18 mouse cellular contexts compared by ENCODE assay signal in the genomic region with DNA sequence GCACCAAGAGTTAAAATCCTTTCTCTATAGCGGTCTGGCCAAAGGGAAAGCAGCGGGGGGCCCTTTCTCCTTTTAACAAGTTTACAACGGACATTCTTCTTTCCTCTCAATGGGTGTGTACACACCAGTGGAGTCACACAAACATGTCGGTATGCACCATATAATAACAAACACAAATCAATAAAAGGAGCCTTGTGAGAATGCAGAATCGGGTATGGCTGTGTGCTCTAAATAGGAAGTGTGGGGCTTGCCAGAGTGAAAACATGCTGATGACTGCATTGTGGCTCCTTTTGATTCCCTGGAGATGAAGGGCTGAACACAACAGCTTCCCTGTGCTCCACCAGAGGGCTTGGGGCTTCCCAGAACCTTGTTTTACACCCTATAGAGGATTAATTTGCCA. TPM values are rescaled to one million over a fixed set of nuclear protein-coding genes. Genes with fewer than 3 reads are reported as not detected.
DNase-seq lines count a peak whose midpoint lies in the region; ATAC-seq and TF ChIP-seq lines count a peak whose summit lies in the region.
"Had no signal": no experiment of that assay in that cellular context is flagged by ENCODE, and none has a peak within 500 bp of the region (broad histone marks: within the 10 kb centered on the region; RNA-seq: fewer than 3 reads in every experiment).

No protein-coding gene starts in this region.

- no peak for TF ChIP-seq EP300 in liver, postnatal 0 days (IDR thresholded peaks at IDR 0.05; ENCODE audit: low read depth)

- no peak overlapping the region for H3K9ac ChIP-seq in neural tube, embryonic 11.5 days (ENCODE audit: low read length)
- H3K9ac ChIP-seq in forebrain, embryonic 16.5 days (replicated peaks; ENCODE audit: low read depth, low read length) = no peak overlapping the region
- H3K9ac ChIP-seq in midbrain, embryonic 11.5 days (ENCODE audit: low read length) = no peak overlapping the region
- no peak overlapping the region for H3K9ac ChIP-seq in liver, postnatal 0 days (replicated peaks)
- H3K9ac ChIP-seq: lung, embryonic 15.5 days had no signal

- peaks cover 4% of the 10 kb centered on the region; the same call in 1 of the 2 replicates for H3K36me3 ChIP-seq in neural tube, embryonic 11.5 days (ENCODE audit: control insufficient read depth, insufficient read depth, low read length)
- peaks cover 9% of the 10 kb centered on the region for H3K36me3 ChIP-seq in forebrain, embryonic 16.5 days (ENCODE audit: control insufficient read depth, insufficient read depth)
- no peaks in the 10 kb centered on the region; the same call in 1 of the 2 replicates for H3K36me3 ChIP-seq in midbrain, embryonic 11.5 days (ENCODE audit: control insufficient read depth, insufficient read depth, low read length)
- H3K36me3 ChIP-seq in liver, postnatal 0 days (replicated peaks; ENCODE audit: insufficient read depth, low read length) = peaks cover 20% of the 10 kb centered on the region

- H3K4me1 ChIP-seq in neural tube, embryonic 11.5 days (ENCODE audit: control insufficient read depth, insufficient read depth, low read length) = peaks cover 53% of the 10 kb centered on the region
- peaks cover 68% of the 10 kb centered on the region for H3K4me1 ChIP-seq in forebrain, embryonic 16.5 days (replicated peaks; ENCODE audit: control insufficient read depth, insufficient read depth, low read length)
- H3K4me1 ChIP-seq in midbrain, embryonic 11.5 days (ENCODE audit: control insufficient read depth, insufficient read depth, low read length) = peaks cover 69% of the 10 kb centered on the region
- H3K4me1 ChIP-seq in liver, postnatal 0 days (ENCODE audit: insufficient read depth) = no peaks in the 10 kb centered on the region

- no peak overlapping the region for H3K4me3 ChIP-seq in neural tube, embryonic 11.5 days (ENCODE audit: low read depth, low read length)
- H3K4me3 ChIP-seq in forebrain, embryonic 16.5 days (replicated peaks; ENCODE audit: low read length) = no peak overlapping the region
- H3K4me3 ChIP-seq in midbrain, embryonic 11.5 days (ENCODE audit: low read depth, low read length) = no peak overlapping the region
- H3K4me3 ChIP-seq in liver, postnatal 0 days (ENCODE audit: low read depth, low read length) = no peak overlapping the region
- H3K4me3 ChIP-seq: lung, embryonic 15.5 days had no signal

- peak; percentile 48 for ATAC-seq in neural tube, embryonic 11.5 days (ENCODE audit: insufficient read depth, low FRiP score, low TSS enrichment)
- ATAC-seq in forebrain, embryonic 16.5 days = peak; percentile 48
- ATAC-seq in midbrain, embryonic 11.5 days (ENCODE audit: low FRiP score) = peak; percentile 43
- ATAC-seq in liver, postnatal 0 days = no peak
- ATAC-seq: intestine, postnatal 0 days had no signal

- WGBS in neural tube, embryonic 11.5 days = 2% methylated on average over 5 of the region's 5 CpGs
- WGBS in forebrain, embryonic 16.5 days = 2% methylated on average over 5 of the region's 5 CpGs
- whole genome bisulfite sequencing in midbrain, embryonic 11.5 days = 6% methylated on average over 5 of the region's 5 CpGs
- WGBS in liver, postnatal 0 days (ENCODE audit: insufficient replicate concordance) = 60% methylated on average over 5 of the region's 5 CpGs

- H3K9me3 ChIP-seq in neural tube, embryonic 11.5 days (ENCODE audit: control insufficient read depth, low read length) = no peaks in the 10 kb centered on the region
- no peaks in the 10 kb centered on the region for H3K9me3 ChIP-seq in forebrain, embryonic 16.5 days (ENCODE audit: control insufficient read depth, low read length)
- no peaks in the 10 kb centered on the region for H3K9me3 ChIP-seq in midbrain, embryonic 11.5 days (ENCODE audit: control insufficient read depth, low read length)
- H3K9me3 ChIP-seq in liver, postnatal 0 days (ENCODE audit: low read length) = no peaks in the 10 kb centered on the region
- H3K9me3 ChIP-seq: lung, embryonic 15.5 days had no signal

- peak overlapping the region; percentile 93 for H3K27ac ChIP-seq in neural tube, embryonic 11.5 days (ENCODE audit: low read depth, low read length)
- peak overlapping the region; percentile 76 for H3K27ac ChIP-seq in forebrain, embryonic 16.5 days (ENCODE audit: low read length)
- peak overlapping the region; percentile 67; the same call in 1 of the 2 replicates for H3K27ac ChIP-seq in midbrain, embryonic 11.5 days (ENCODE audit: low read depth, low read length)
- H3K27ac ChIP-seq in liver, postnatal 0 days (ENCODE audit: low read depth) = no peak overlapping the region
- H3K27ac ChIP-seq: lung, embryonic 15.5 days had no signal

- H3K27me3 ChIP-seq in neural tube, embryonic 11.5 days (ENCODE audit: control insufficient read depth, insufficient read depth, low read length) = no peaks in the 10 kb centered on the region
- H3K27me3 ChIP-seq in forebrain, embryonic 16.5 days (replicated peaks; ENCODE audit: control insufficient read depth, insufficient read depth, low read length) = no peaks in the 10 kb centered on the region
- peaks cover 9% of the 10 kb centered on the region for H3K27me3 ChIP-seq in midbrain, embryonic 11.5 days (ENCODE audit: control insufficient read depth, insufficient read depth, low read length)
- no peaks in the 10 kb centered on the region for H3K27me3 ChIP-seq in liver, postnatal 0 days (ENCODE audit: insufficient read depth, low read length)
- H3K27me3 ChIP-seq: lung, embryonic 15.5 days had no signal

- peak; percentile 80 for DNase-seq in neural tube, embryonic 11.5 days (ENCODE audit: low spot score)
- DNase-seq in neural tube, embryonic 10.5 days (ENCODE audit: extremely low spot score, low spot score) = no peak
- DNase-seq in midbrain, embryonic 11.5 days (ENCODE audit: low spot score, missing footprints) = peak; percentile 92
- DNase-seq in retina, postnatal 1 day = peak; percentile 70
- no peak for DNase-seq in thymus, postnatal 4 days
- DNase-seq in gastrocnemius, postnatal 25 days = no peak
- no peak for DNase-seq in liver, postnatal 0 days
- DNase-seq: adrenal gland, adult 2 months; B cell, adult 2 months; gastrocnemius, postnatal 36 days; heart, postnatal 10 days; thymus, postnatal 36 days had no signal

- no peak overlapping the region for H3K4me2 ChIP-seq in neural tube, embryonic 11.5 days (ENCODE audit: low read depth)
- no peak overlapping the region for H3K4me2 ChIP-seq in forebrain, embryonic 16.5 days (ENCODE audit: low read length)
- H3K4me2 ChIP-seq in midbrain, embryonic 11.5 days = peak overlapping the region; percentile 11; the same call in 1 of the 2 replicates
- H3K4me2 ChIP-seq in liver, postnatal 0 days (ENCODE audit: low read depth, low read length) = no peak overlapping the region
- H3K4me2 ChIP-seq: lung, embryonic 15.5 days had no signal

- no peak for TF ChIP-seq CTCF in liver, postnatal 0 days (IDR thresholded peaks at IDR 0.05; ENCODE audit: low read depth)

RNA-seq across cellular contexts. Expression of gene 7530416G11Rik, which starts 38.8 kb away (rescaled TPM):
- polyA plus RNA-seq in neural tube, embryonic 11.5 days (2014; fragmentation: Nextera tagmentation; extraction: Ambion mirVana) = not detected in 2 replicates
- not detected in 2 replicates for polyA plus RNA-seq in forebrain, embryonic 16.5 days (2015; fragmentation: Nextera tagmentation; extraction: Ambion mirVana)
- not detected in 2 replicates for polyA plus RNA-seq in midbrain, embryonic 11.5 days (2014; fragmentation: Nextera tagmentation; extraction: Ambion mirVana)
- not detected for total RNA-seq in gastrocnemius, postnatal 25 days (2021)
- not detected in 2 replicates for polyA plus RNA-seq in liver, postnatal 0 days (2015; fragmentation: Nextera tagmentation; extraction: Ambion mirVana)
- total RNA-seq: adrenal gland, adult 2 months; gastrocnemius, postnatal 36 days; heart, postnatal 10 days; layer of hippocampus, adult 18-20 months; monocyte, adult 5-6 weeks had no signal
- polyA plus RNA-seq: adrenal gland, adult 2 months; intestine, postnatal 0 days; limb, embryonic 14.5 days; lung, embryonic 15.5 days had no signal

Comparison
In these comparisons a context has a peak if more than half of its experiments do, and no peak if none do; other contexts are left out.
1. DNase-seq: peak in neural tube, embryonic 11.5 days (single experiment), midbrain, embryonic 11.5 days (single experiment) and retina, postnatal 1 day (single experiment); none in neural tube, embryonic 10.5 days (single experiment), thymus, postnatal 4 days (single experiment), gastrocnemius, postnatal 25 days (single experiment) and liver, postnatal 0 days (single experiment).